Mouse (Mus musculus): ENCODE measurements around the gene Hist1h4d.

- TF ChIP-seq CTCF (IDR thresholded peaks at IDR 0.05), result no peak
- TF ChIP-seq EP300 (IDR thresholded peaks at IDR 0.05; ENCODE audit: insufficient read depth, low read depth, low read length), result no peak
These were observed 2.1 kb downstream of the Hist1h4d start for GRCm38 (mm10) chr13:23583387-23584068.

Measured in heart, adult 2 months (tissue).